Mouse (Mus musculus) left cerebral cortex, postnatal 25 days (tissue): Measurements from ENCODE around the gene Oprm1. TPM values are rescaled to one million over a fixed set of nuclear protein-coding genes. Genes with fewer than 3 reads are reported as not detected.
A peak's percentile ranks its signal among the peaks of the same experiment; 100 is the strongest.
"Not testable (repeated sequence)": the region's sequence is repeated elsewhere in the genome, so short reads cannot be mapped to it uniquely, and the experiment has no call there.

Source experiments
- DNase-seq, 2 experiments: peaks; one replicate each; pipeline ENCODE4 v3.0.0; 2022; ENCODE audit warnings: low spot score in 2 of 2, mixed read lengths in 1 of 2
- intact Hi-C: fragments of 180-260 bp; cut with DNase I; formaldehyde crosslinking; loops from one replicate; pipeline ENCODE4 v1.15.1; 2025
- total RNA-seq, 2 experiments: library from RNA; stranded (reverse); gene quantifications; 2 replicates each; pipeline ENCODE4 v1.2.3; 2021

The Oprm1 gene
- total RNA-seq = 1 to 10 TPM; 6.4 to 9.9 TPM

DNA sequence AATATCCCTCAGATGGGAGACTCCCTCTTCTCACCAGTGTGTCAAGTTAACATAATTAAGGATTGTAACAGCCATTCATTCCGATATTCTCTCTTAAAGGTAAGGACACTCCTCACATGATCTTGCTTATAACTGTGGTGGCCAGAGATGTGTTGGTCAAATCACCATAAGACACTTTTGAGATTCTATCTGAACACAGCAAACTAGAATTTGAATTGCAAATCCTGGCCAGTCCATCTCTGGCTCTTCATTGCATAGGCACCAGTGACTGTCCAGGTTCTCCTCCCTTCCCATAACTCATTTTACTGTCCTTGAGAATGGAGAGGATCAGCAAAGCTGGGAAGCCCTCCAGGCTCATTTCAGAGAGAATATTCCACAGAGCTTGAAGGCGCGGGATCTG is at the start of gene Oprm1:
Oprm1 (plus strand) TSS at position 301 of the 400 bp plus-strand sequence.
- no peak for DNase-seq
- intact Hi-C loops = no loop called here

- no peak for DNase-seq
- intact Hi-C loops = no loop called here
Observed at GRCm38 (mm10) chr10:6717181-6717948, 40.9 kb upstream of the Oprm1 start.

DNA sequence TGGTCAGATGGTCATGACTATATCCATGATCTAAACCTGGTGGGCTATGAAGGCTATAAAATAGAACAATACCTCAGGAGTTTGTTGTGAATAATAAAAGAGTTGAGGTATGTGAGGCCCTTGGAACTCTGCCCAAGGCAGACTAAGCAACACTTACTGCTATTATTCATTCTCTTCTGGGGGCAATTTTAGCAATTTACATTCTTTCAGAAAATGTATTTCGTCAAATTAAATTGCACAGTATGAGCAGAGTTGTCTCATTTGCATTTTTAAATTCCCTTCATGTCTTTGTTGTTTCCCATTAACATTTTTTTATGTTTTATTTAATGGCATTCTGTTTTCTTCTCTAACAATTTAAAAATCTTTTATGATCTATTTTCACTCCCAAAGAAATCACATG is 34.5 kb upstream of the Oprm1 start:
- intact Hi-C loops = no loop called here

DNA sequence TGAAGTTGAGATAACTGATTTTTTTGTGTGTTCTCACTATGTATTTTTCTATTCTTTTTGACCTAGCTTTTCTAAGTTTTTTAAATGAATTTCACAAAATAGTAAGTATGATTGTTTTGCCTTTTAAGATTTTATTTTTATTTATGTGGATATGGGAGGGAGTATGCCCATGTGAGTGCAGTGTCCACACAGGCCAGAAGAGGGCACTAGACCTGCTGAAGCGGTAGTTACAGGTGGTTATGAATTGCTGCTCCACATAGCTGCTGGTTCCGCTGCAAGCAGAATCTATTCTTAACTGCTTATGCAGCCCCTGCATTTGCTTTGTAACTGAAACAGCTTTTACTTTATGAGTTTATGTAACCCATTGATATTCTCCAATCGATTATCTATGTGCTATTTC is 29.8 kb upstream of the Oprm1 start:
- intact Hi-C loops = no loop called here
- no peak for DNase-seq

More for the DNA sequence above, 34.5 kb upstream of the Oprm1 start:
- no peak for DNase-seq

DNA sequence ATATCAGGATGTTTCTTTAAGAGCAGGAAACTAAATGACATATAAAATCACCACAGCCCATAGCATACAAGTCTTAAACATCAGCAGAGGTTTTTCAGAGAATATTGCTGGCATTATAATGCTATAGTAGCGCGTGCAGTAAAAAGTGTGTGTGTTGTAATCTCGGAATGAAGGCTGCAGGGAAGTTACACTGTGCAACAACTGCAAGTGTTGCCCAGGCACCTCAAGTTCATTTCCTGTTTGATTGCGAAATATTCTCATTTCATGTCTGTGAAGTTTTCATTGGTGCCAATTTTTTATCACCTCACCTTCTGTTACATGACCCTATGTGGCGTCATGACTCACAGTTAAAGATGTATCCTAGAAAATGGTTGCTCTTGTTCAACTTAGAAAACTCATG is 4.9 kb upstream of the Oprm1 start:
- intact Hi-C loops = no loop called here
- no peak for DNase-seq

GRCm38 (mm10) chr10:6761287-6761811 is 3.0 kb downstream of the Oprm1 start, which contains the start of gene Gm10945:
Gene Gm10945 (minus strand): TSS chr10:6761761.
- intact Hi-C loops = no loop called here
- no peak for DNase-seq

- peak; percentile 15 to 18 for DNase-seq
- intact Hi-C loops = loop anchor here (2.0 kb wide), 2 partner anchors 66 to 752 kb away; no protein-coding TSS in a partner anchor
Observed at GRCm38 (mm10) chr10:6788517-6789237, 30.4 kb downstream of the Oprm1 start.

DNA sequence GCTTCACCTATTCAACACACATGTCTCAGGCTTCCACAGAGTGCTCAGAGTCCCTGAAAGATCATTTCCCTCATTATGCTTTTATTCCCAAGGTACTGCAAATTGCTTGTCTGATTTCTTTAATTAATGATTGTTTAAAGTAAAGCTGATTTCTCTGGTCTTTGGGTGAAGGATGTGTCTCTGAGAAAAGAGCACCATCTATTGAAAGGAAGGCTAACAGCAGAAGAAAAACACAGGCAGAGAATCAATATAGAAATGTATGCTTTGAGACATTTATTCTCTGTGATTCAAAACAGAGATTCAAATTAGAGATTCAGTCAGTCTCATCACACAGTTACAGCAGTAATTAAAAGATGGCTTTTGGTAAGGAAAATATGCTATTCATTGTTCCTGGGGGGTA is 31.9 kb downstream of the Oprm1 start:
- peak in 1 of 2 experiments; percentile 8 for DNase-seq
- intact Hi-C loops = loop anchor here (5.0 kb wide), 1 partner anchor 943 kb away; no protein-coding TSS in a partner anchor

DNA sequence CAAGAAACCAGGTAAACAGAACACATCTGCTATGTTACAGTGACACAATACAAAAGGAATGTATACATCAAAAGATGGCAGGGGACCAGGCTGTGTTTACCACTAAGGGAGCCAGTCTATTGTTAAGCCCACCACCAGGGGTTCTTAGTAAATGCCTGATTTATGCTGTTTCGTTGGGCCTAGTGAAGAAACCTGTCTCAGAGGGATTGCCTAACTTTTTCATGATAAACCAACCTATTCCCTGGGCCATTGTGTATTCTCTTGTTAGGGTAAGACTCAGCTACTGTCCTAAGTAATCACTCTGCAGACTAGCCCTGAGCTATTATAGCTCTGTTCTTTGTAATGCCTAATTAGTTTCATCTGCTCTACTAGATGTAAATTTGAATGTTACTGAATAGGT is 62.3 kb downstream of the Oprm1 start:
- intact Hi-C loops = no loop called here
- no peak for DNase-seq

GRCm38 (mm10) chr10:6842225-6842624 is 83.9 kb downstream of the Oprm1 start:
- intact Hi-C loops = no loop called here
- no peak for DNase-seq

DNA sequence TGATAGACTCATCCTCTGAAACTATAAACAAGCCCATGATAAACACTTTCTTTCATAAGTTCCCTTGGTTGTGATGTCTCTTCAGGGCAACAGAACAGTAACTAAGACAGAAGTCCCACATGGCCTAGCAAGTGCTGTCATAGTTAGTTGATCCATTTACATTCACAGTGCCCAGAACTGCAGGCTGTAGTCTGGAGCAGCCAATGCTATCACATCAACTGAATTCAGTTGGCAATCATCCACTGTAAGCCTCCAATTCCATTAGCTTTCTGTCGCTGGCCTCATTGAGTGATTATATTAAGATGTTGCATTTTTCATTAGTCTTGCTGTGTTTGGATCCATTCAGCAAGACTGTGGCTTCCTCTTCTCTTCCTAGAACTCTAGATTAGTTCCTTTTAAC is 88.0 kb downstream of the Oprm1 start:
- no peak for DNase-seq
- intact Hi-C loops = no loop called here

DNA sequence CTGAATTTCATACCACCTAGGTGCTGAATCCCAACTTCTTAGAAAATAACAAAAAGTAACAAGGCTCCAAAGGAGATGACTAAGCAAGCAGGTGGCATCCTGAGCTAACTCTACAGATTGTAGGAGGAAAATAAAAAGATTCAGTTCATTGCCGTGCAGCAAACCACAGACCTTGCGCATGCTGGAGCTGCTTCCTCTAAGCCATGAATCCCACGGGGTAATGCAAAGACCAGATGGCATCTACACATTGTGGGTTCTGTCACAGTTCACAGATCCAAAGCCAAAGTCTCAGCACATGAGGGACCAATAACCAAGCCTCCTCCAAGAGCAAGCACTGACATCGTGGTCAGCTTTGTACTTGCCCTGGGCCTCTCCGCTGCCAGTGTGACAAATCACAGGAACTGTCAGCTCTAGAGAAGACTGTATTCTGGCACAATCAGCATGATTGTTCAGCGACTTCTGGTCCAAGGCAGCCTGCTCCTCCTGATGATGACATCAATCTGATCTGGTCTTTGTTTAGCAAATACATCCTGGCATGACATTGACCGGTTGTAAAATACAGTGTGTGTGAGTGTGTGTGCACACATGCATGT is 90.0 kb downstream of the Oprm1 start:
- intact Hi-C loops = no loop called here
- peak; percentile 6 to 44 for DNase-seq

DNA sequence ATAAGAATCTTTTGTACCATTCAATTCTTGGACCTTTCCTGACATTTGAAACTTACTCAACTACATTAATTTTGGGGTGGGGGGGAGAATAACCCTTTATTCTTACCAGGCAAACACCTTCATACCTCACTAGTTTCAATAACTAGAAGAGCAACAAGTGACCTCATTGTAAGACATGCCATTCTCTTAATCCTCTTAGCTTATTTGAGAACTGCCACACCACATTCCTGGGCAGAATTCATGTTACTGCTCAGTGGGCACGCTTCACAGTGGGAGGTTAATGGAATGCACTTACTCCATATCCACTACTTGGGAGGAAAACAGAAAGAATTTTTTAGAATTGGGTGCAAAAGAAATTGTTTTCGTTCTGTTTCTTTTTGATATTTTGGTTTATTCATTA is 90.5 kb downstream of the Oprm1 start:
- intact Hi-C loops = no loop called here
- DNase-seq = no peak

DNA sequence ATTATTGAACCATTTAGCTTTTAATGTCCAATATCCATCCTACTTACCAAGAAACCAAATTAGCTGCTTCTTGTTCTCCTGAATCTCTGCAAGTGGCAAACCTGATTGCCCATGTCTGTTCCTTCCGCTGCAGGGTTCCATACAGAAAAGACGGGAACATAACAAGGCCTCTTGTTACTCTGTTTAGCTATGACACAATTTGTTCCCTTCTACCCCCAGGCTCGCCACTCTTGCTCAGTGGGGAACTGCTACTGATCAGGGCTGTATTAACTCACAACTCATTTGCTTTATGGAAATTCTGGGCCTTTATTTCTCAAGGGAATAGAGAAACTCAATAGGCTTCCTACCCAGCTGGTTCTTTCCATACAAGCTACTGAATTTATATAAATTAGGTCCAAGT is 97.5 kb downstream of the Oprm1 start:
- intact Hi-C loops = loop anchor here (2.0 kb wide), 1 partner anchor 67 kb away; no protein-coding TSS in a partner anchor
- DNase-seq = no peak

DNA sequence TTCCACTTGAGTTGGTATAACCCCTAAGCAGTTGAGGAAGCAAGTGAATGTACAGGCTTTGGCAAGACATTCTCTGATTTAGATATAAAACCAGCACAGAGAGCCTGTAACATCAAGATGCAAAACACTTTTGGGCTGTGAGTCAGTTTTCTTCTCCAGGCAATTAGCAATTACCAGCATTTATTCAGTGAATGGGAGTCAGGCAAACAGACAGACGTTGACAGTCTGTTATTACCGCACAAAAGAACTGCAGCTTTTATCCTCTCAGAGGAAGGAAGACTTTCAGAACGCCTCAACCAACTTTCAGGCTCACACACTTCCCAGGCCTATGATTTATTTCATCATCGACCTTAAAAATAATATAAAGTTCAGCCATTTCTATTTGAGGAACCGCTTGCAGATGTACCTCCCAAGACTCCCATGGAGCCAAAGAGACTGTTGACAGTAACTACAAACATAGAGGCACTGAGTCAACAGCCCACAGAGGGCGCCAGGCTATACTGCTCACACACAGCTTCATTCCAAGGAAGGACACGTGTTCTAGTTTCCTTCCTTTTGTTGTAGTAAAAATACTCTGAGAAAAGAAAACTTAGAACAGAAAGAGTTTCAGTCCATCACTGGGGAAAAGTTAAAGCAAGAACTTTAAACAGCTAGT is 113.2 kb downstream of the Oprm1 start:
- DNase-seq = peak in 1 of 2 experiments; percentile 28
- intact Hi-C loops = no loop called here

- intact Hi-C loops = no loop called here
Observed at GRCm38 (mm10) chr10:6873917-6874316, 115.6 kb downstream of the Oprm1 start.

GRCm38 (mm10) chr10:6878276-6878881 is 120.1 kb downstream of the Oprm1 start:
- intact Hi-C loops = no loop called here

More at GRCm38 (mm10) chr10:6873917-6874316, 115.6 kb downstream of the Oprm1 start:
- DNase-seq = no peak

GRCm38 (mm10) chr10:6882041-6882440 is 123.7 kb downstream of the Oprm1 start:
- DNase-seq = not testable (repeated sequence)
- intact Hi-C loops = loop anchor here (5.0 to 10.0 kb wide), 2 partner anchors 245 to 847 kb away; no protein-coding TSS in a partner anchor

More at GRCm38 (mm10) chr10:6878276-6878881, 120.1 kb downstream of the Oprm1 start:
- DNase-seq = no peak

- intact Hi-C loops = loop anchor here (2.0 to 10.0 kb wide), 3 partner anchors 191 to 1038 kb away; no protein-coding TSS in a partner anchor
- DNase-seq = peak in 1 of 2 experiments; percentile 55
Observed at GRCm38 (mm10) chr10:6885460-6885859, 127.2 kb downstream of the Oprm1 start.
